Mouse (Mus musculus) heart, adult 2 months (tissue): ENCODE measurements around the gene Dicer1.

Source experiments
- CTCF ChIP-seq: fragments of 200-600 bp; IDR thresholded peaks from 2 replicates; pipeline ENCODE4 v1.8.1; 2022; ENCODE audit warnings: antibody characterized with exemption, mild to moderate bottlenecking, moderate library complexity
- POLR2A ChIP-seq: fragments of 200-500 bp; IDR thresholded peaks from 2 replicates; pipeline ENCODE4 v1.6.1; 2011; ENCODE audit warnings: mild to moderate bottlenecking, low read depth, low read length, control low read depth; ENCODE audit not compliant: insufficient read depth

DNA sequence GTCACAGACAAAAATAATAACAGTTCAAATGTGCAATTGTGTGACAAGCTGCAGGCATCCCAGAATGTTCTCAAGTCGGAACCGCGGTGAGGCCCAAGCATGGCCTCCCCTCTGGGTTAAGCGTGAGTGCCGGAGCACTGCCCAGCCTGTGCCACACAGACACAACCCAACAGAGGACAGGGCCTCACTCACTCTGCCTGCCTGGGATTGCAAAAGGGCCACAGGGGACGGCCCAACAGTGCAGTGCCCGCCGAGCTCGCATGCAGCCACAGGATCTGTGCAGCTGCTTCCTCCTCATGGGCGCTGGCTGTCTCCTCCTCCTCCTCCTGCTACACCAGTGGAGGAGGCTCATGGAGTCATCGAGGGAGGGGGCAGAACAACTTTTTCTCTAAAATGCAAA is 62.9 kb downstream of the Dicer1 start:
- TF ChIP-seq CTCF (no peak), POLR2A (no peak)
